8 mouse cellular contexts compared by ENCODE assay signal in the genomic region with DNA sequence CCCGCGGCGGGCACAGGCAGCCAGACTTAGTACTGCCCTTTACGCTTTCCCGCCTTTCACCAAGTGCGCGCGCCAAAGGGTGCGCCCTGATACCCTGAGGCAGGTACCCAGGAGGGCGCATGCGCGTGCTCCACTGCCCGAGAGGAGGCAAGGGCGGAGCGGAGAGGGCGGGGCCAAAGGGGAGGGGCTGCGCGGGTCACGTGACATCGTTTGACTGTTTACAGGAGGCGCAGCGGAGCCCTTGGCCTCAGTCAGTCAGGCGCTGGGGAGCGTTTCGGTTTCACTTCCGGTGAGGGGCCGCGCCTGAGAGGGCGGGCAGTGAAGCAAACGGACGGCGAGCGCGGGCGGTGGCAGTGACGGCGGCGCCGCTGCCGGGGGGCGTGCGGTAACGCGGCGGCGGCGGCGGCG. TPM values are rescaled to one million over a fixed set of nuclear protein-coding genes. Genes with fewer than 3 reads are reported as not detected.
DNase-seq lines count a peak whose midpoint lies in the region; ATAC-seq lines count a peak whose summit lies in the region.

Fmr1 (plus strand) TSS at position 209 of the 408 bp plus-strand sequence.

- H3K9me3 ChIP-seq in intestine, embryonic 14.5 days (ENCODE audit: control insufficient read depth, low read length): no peaks in the 10 kb centered on the region

- H3K4me1 ChIP-seq in intestine, embryonic 14.5 days (replicated peaks; ENCODE audit: control insufficient read depth, insufficient read depth, low read length): no peaks in the 10 kb centered on the region

- H3K36me3 ChIP-seq in intestine, embryonic 14.5 days (ENCODE audit: control insufficient read depth, insufficient read depth, low read length): no peaks in the 10 kb centered on the region

- 10% methylated on average over 36 of the region's 49 CpGs for WGBS in intestine, embryonic 14.5 days

- peak within 1 kb of the TSS; percentile 83 for H3K9ac ChIP-seq in intestine, embryonic 14.5 days (ENCODE audit: low read length)

- H3K4me2 ChIP-seq in intestine, embryonic 14.5 days (ENCODE audit: low read length): peak within 1 kb of the TSS; percentile 49

- DNase-seq in adrenal gland, adult 18-20 months (ENCODE audit: low spot score in 2 of 2): peak; percentile 91 to 94
- peak; percentile 93 for DNase-seq in embryo, embryonic 11 days
- peak; percentile 96 for DNase-seq in gastrocnemius, postnatal 25 days
- peak; percentile 95 for DNase-seq in intestine, embryonic 14.5 days (ENCODE audit: low spot score)
- peak; percentile 95 to 96 for DNase-seq in left cerebral cortex, postnatal 14 days (ENCODE audit: low spot score in 2 of 2)
- peak; percentile 94 for DNase-seq in mesoderm, embryonic 11.5 days (ENCODE audit: low read depth, low spot score)
- DNase-seq in right cerebral cortex, postnatal 36 days (ENCODE audit: low spot score in 2 of 2): peak; percentile 93 to 94
- peak; percentile 92 for DNase-seq in yolk sac, embryonic 10.5 days (ENCODE audit: low spot score)

- peak; percentile 98 for ATAC-seq in intestine, embryonic 14.5 days (replicated peaks; ENCODE audit: low FRiP score, low TSS enrichment, low read depth)

- no peaks in the 10 kb centered on the region for H3K27me3 ChIP-seq in intestine, embryonic 14.5 days (replicated peaks; ENCODE audit: control insufficient read depth, insufficient read depth, low read length)

- intact Hi-C loops in left cerebral cortex, postnatal 14 days (cut with DNase I): no loop called here

- H3K27ac ChIP-seq in intestine, embryonic 14.5 days (ENCODE audit: low read depth): peak within 1 kb of the TSS; percentile 88

- peak within 1 kb of the TSS; percentile 54 for H3K4me3 ChIP-seq in intestine, embryonic 14.5 days (ENCODE audit: low read depth, low read length)

RNA-seq across cellular contexts. Expression of gene Fmr1, which starts in this region (rescaled TPM):
- total RNA-seq in adrenal gland, adult 18-20 months (2021): 10 to 100 TPM; 38.2 to 39.6 TPM
- total RNA-seq in gastrocnemius, postnatal 25 days (2021): 10 to 100 TPM in 1 of 2 experiments, 1 to 10 TPM in 1; 7.2 to 11.5 TPM
- 57.1 and 57.2 TPM in 2 replicates for polyA plus RNA-seq in intestine, embryonic 14.5 days (2014; fragmentation: Nextera tagmentation; extraction: Ambion mirVana)
- total RNA-seq in left cerebral cortex, postnatal 14 days (2021): 10 to 100 TPM; 60.4 to 65.5 TPM

Comparison
In these comparisons a context has a peak if more than half of its experiments do, and no peak if none do; other contexts are left out.
1. Peak in every context shown above with its lines: DNase-seq, ATAC-seq, H3K4me3 ChIP-seq and H3K27ac ChIP-seq.